Mouse (Mus musculus) kidney, embryonic 14.5 days (tissue): ENCODE data around the gene Dclk3. TPM values are rescaled to one million over a fixed set of nuclear protein-coding genes. Genes with fewer than 3 reads are reported as not detected.

ENCODE experiments used
- ATAC-seq: fragments of 200-750 bp; cut with Nextera tagmentation; 2 replicates; pipeline ENCODE4 v1.8.0; 2017; ENCODE audit warnings: moderate number of reproducible peaks, mild to moderate bottlenecking, moderate TSS enrichment, moderate library complexity; ENCODE audit not compliant: low FRiP score, low TSS enrichment
- H3K27ac ChIP-seq: fragments of 300-500 bp; sonication (generic); 2 replicates; pipeline ENCODE4 v1.5.1; 2014; ENCODE audit warnings: low read depth, mild to moderate bottlenecking, low read length, moderate library complexity, mixed read lengths
- H3K27me3 ChIP-seq: fragments of 300-500 bp; sonication (generic); 2 replicates; pipeline ENCODE4 v1.6.1; 2014; ENCODE audit warnings: mild to moderate bottlenecking, low read length; ENCODE audit not compliant: control insufficient read depth, insufficient read depth
- H3K36me3 ChIP-seq: fragments of 300-500 bp; sonication (generic); 2 replicates; pipeline ENCODE4 v1.6.1; 2014; ENCODE audit warnings: low read length, mixed read lengths; ENCODE audit not compliant: control insufficient read depth, insufficient read depth
- H3K4me1 ChIP-seq: fragments of 300-500 bp; sonication (generic); 2 replicates; pipeline ENCODE4 v1.6.1; 2014; ENCODE audit warnings: low read length, mixed read lengths; ENCODE audit not compliant: control insufficient read depth, insufficient read depth
- H3K4me2 ChIP-seq: fragments of 300-500 bp; sonication (generic); replicated peaks from 2 replicates; pipeline ENCODE4 v1.6.1; 2014; ENCODE audit warnings: low read depth, mild to moderate bottlenecking, low read length
- H3K4me3 ChIP-seq: fragments of 300-500 bp; sonication (generic); 2 replicates; pipeline ENCODE4 v1.5.1; 2014; ENCODE audit warnings: mild to moderate bottlenecking, low read length
- H3K9ac ChIP-seq: fragments of 300-500 bp; sonication (generic); 2 replicates; pipeline ENCODE4 v1.6.1; 2014; ENCODE audit warnings: low read depth, mild to moderate bottlenecking, low read length, moderate library complexity
- H3K9me3 ChIP-seq: fragments of 300-500 bp; sonication (generic); 2 replicates; pipeline ENCODE4 v1.6.1; 2016; ENCODE audit warnings: low read length; ENCODE audit not compliant: control insufficient read depth
- WGBS: fragments of 180-500 bp; shearing (Covaris S2); extraction: QIAGEN DNeasy Blood & Tissue Kit; methylation state at CpG from one replicate; pipeline ENCODE4 v1.1.7; 2014; 5-methylcytosine and 5-hydroxymethylcytosine counted together
- polyA plus RNA-seq: library from polyadenylated mRNA; unstranded; fragments of >200 nt; fragmentation: Nextera tagmentation; extraction: Ambion mirVana; gene quantifications from 2 replicates; pipeline ENCODE4 v1.2.1, GENCODE M21; 2014

Gene Dclk3
- polyA plus RNA-seq, 1 experiment from 2014 or later = 2.0 TPM

- Histone ChIP-seq H3K4me2 (no peak overlapping the region), H3K27me3 (no peaks in the 10 kb centered on the region), H3K9me3 (no peaks in the 10 kb centered on the region), H3K36me3 (no peaks in the 10 kb centered on the region), H3K9ac (no peak overlapping the region), H3K4me3 (no peak overlapping the region), H3K4me1 (no peaks in the 10 kb centered on the region), H3K27ac (no peak overlapping the region)
- 5% methylated on average over 8 of the region's 8 CpGs for WGBS
- ATAC-seq = no peak
Measured at GRCm38 (mm10) chr9:111490583-111490982, 51.7 kb downstream of the Dclk3 start.

GRCm38 (mm10) chr9:111491280-111491679 lies 52.4 kb downstream of the Dclk3 start:
- Histone ChIP-seq H3K4me3 (no peak overlapping the region), H3K27me3 (no peaks in the 10 kb centered on the region), H3K9me3 (no peaks in the 10 kb centered on the region), H3K36me3 (no peaks in the 10 kb centered on the region), H3K4me2 (no peak overlapping the region), H3K9ac (no peak overlapping the region), H3K4me1 (no peaks in the 10 kb centered on the region), H3K27ac (no peak overlapping the region)
- ATAC-seq = no peak
- 40% methylated on average over 4 of the region's 4 CpGs for WGBS

DNA sequence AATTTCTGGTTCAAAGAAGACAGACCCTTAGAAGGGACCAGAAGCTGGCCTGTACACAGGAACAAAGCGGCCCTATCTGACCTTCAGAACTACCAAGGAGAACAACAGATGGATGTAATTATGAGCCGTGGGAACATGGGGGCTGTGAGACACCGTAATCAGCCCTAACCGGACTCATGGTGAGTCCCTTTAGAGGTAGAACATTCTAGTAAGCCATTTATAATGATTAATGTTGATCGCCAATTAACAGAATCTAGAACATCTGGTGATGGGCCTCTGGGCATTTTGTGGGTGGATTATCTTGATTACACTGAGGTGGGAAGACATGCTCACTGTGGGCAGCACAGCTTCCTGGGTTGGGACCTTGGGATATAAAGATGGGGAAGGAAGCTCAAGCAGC lies 54.6 kb downstream of the Dclk3 start:
- WGBS = 74% methylated on average over 5 of the region's 5 CpGs
- Histone ChIP-seq H3K4me3 (no peak overlapping the region), H3K9ac (no peak overlapping the region), H3K27me3 (no peaks in the 10 kb centered on the region), H3K36me3 (no peaks in the 10 kb centered on the region), H3K9me3 (no peaks in the 10 kb centered on the region), H3K27ac (no peak overlapping the region), H3K4me1 (no peaks in the 10 kb centered on the region), H3K4me2 (no peak overlapping the region)
- ATAC-seq = no peak

DNA sequence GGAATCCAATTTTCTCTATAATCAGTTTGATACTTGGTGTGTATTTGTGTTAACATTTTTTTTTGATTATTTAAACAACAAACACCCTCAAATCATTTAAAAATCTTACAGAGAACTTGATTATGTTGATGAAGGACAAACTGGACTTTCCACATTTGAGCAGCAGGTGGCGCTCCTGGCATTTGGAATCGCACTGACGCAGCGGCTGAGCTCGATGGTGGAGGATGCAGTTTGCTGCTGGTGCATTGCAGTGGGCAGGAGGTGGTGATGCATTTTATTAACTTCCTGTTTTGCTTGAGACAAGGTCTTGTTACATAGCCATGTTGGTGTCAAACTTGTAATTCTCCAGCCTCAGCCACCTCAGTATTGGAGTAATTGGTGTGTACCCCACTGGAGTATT lies 56.7 kb downstream of the Dclk3 start:
- no peaks in the 10 kb centered on the region for H3K4me1 ChIP-seq
- H3K4me2 ChIP-seq = no peak overlapping the region
- WGBS = 1% methylated on average over 5 of the region's 5 CpGs
- ATAC-seq = peak; percentile 79
- H3K9me3 ChIP-seq = no peaks in the 10 kb centered on the region
- no peaks in the 10 kb centered on the region for H3K36me3 ChIP-seq
- H3K27ac ChIP-seq = no peak overlapping the region
- no peak overlapping the region for H3K4me3 ChIP-seq
- H3K27me3 ChIP-seq = no peaks in the 10 kb centered on the region
- H3K9ac ChIP-seq = no peak overlapping the region

GRCm38 (mm10) chr9:111497074-111497811 lies 58.4 kb downstream of the Dclk3 start:
- H3K4me1 ChIP-seq = no peaks in the 10 kb centered on the region
- H3K4me2 ChIP-seq = no peak overlapping the region
- peak; percentile 73; the same call in 1 of the 2 replicates for ATAC-seq
- H3K9me3 ChIP-seq = no peaks in the 10 kb centered on the region
- H3K36me3 ChIP-seq = no peaks in the 10 kb centered on the region
- no peaks in the 10 kb centered on the region for H3K27me3 ChIP-seq
- WGBS = 31% methylated on average over 9 of the region's 9 CpGs
- no peak overlapping the region for H3K9ac ChIP-seq
- no peak overlapping the region for H3K27ac ChIP-seq
- H3K4me3 ChIP-seq = no peak overlapping the region

DNA sequence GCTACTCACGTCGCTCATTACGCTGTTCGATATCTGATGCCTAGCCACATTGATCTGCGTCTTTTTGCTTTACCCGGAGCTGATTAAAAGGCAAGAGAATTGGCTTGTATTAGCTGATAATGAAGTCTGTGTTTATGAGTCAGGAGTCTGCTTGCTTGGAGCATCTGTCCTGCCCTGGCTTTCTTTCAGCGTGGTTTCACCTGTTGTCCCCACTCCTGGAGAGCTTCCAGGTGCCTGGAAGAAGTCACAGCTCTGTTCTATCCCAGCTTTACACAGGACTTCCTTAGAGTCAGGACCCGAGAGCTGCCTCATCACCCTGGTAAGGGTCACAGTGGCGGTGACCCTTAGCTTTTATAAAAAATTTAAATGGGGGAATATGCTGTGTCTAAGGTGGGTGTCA lies 61.3 kb downstream of the Dclk3 start:
- 85% methylated on average over 9 of the region's 9 CpGs for WGBS
- Histone ChIP-seq H3K4me2 (no peak overlapping the region), H3K9ac (no peak overlapping the region), H3K9me3 (no peaks in the 10 kb centered on the region), H3K27ac (no peak overlapping the region), H3K4me1 (no peaks in the 10 kb centered on the region), H3K27me3 (no peaks in the 10 kb centered on the region), H3K4me3 (no peak overlapping the region), H3K36me3 (no peaks in the 10 kb centered on the region)
- ATAC-seq = no peak

GRCm38 (mm10) chr9:111506075-111506474 lies 67.2 kb downstream of the Dclk3 start:
- Histone ChIP-seq H3K4me1 (no peaks in the 10 kb centered on the region), H3K9ac (no peak overlapping the region), H3K27ac (no peak overlapping the region), H3K36me3 (no peaks in the 10 kb centered on the region), H3K4me2 (no peak overlapping the region), H3K9me3 (peaks cover 3% of the 10 kb centered on the region; the same call in 1 of the 2 replicates), H3K4me3 (no peak overlapping the region), H3K27me3 (no peaks in the 10 kb centered on the region)
- WGBS = 47% methylated on average over 3 of the region's 3 CpGs
- ATAC-seq = no peak

DNA sequence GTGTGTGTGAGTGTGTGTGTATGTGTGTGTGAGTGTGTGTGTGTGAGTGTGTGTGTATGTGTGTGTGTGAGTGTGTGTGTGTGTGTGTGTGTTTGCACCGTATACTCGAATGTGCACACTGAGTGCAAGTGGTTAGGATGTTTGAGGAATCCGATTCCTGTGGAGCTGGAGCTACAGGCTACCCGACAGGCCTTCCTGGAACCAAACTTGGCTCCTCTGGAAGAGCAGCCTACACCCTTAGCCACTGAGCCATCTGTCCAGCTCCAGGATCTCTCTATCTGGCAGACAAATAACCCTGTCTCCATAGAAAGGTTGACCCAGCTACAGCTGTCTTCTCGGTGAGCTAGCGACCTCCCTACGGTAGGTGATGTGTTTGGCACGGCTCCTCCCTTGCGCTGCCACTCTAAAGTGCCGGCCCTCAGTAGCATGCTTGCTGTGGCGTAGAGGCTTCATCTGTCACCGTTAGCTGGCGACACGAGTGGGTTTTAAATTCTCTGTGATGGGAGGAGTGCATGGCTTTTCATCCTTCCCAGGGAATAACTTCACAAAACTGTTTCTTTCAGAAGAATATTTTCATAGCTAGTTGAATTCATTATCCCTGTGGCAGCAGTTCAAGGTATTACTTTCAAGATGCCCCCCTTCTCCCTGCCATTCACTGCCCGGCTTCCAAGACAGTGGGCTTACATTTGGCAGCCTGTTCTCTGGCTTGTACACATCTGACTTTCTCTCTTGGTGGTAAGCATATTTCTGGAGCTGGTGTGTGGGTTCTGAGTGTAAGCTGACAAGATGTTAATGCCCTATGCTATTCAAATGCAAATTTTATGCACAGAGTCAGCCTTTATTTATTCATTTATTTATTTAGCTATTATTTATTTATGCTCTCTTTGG lies 75.9 kb downstream of the Dclk3 start:
- no peak overlapping the region for H3K9ac ChIP-seq
- no peaks in the 10 kb centered on the region for H3K4me1 ChIP-seq
- H3K36me3 ChIP-seq = no peaks in the 10 kb centered on the region
- WGBS = 60% methylated on average over 15 of the region's 15 CpGs
- ATAC-seq = no peak
- H3K4me2 ChIP-seq = no peak overlapping the region
- no peak overlapping the region for H3K4me3 ChIP-seq
- no peaks in the 10 kb centered on the region for H3K27me3 ChIP-seq
- H3K9me3 ChIP-seq = no peaks in the 10 kb centered on the region
- no peak overlapping the region for H3K27ac ChIP-seq

DNA sequence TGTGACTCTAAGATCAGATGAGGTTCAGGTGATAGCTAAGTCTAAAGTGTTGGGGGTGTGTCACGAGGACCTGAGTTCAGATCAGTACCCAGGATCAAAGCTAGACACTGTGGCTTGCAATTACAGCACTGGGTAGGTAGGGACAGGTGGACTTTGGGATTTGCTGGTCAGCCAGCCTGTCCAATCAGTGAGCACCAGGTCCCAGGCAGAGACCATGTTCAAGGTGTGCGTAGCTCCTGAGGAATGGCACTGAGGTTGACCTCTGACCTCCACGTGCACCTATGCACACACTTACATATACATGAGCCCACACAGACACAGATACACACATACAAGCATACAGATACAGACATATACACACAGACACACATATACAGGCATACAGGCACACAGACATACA lies 76.7 kb downstream of the Dclk3 start:
- H3K27me3 ChIP-seq = no peaks in the 10 kb centered on the region
- no peak overlapping the region for H3K4me2 ChIP-seq
- WGBS = 86% methylated on average over 3 of the region's 3 CpGs
- H3K4me1 ChIP-seq = no peaks in the 10 kb centered on the region
- no peak overlapping the region for H3K27ac ChIP-seq
- no peak for ATAC-seq
- H3K4me3 ChIP-seq = no peak overlapping the region
- no peaks in the 10 kb centered on the region for H3K9me3 ChIP-seq
- no peak overlapping the region for H3K9ac ChIP-seq
- H3K36me3 ChIP-seq = no peaks in the 10 kb centered on the region
